Mouse (Mus musculus): ENCODE data around the gene Gm14419. TPM values are rescaled to one million over a fixed set of nuclear protein-coding genes. Genes with fewer than 3 reads are reported as not detected.

Gm14419 gene
- 3.9 TPM for polyA plus RNA-seq (2017; shearing (Covaris generic))

DNA sequence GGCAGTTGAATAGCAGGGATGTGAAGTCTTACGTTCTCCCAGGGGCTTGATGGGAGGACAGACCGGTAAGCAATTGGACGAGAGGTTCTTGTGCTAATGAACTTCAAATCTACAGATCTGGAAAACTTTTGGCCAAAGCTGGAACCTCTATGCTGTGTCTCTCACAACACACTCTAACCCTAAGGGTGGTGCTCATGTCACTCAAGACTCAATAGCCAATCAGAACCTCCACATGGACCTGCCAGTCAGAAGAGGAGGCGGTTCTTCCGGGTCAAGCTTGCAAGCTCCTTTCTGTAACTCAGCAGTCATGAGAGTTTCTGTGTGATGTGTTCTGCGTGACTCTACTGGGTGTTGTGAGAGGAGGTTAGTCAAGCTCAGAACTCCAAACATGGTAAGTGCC, at the start of gene Gm14419:
Gene Gm14419, plus strand, starts transcription at position 301 of the 400 bp plus-strand sequence.

Other genes with a start within 250 kb of the Gm14419 start
- 10.2 TPM for gene Gm14295, start 202.3 kb upstream of the Gm14419 start, polyA plus RNA-seq (2017; shearing (Covaris generic))
- gene Gm14408, start 169.8 kb upstream of the Gm14419 start, polyA plus RNA-seq (2017; shearing (Covaris generic)) = not detected
- gene Gm14296, start 73.1 kb upstream of the Gm14419 start, polyA plus RNA-seq (2017; shearing (Covaris generic)) = 4.8 TPM
- 0.56 TPM for gene Gm14401, start 73.4 kb downstream of the Gm14419 start, polyA plus RNA-seq (2017; shearing (Covaris generic))
- gene Gm14410, start 205.5 kb downstream of the Gm14419 start, polyA plus RNA-seq (2017; shearing (Covaris generic)) = 10.1 TPM

Data from CD4-positive, CD25-positive, alpha-beta regulatory T cell, adult 9 weeks (primary cell).